Mouse (Mus musculus): Measurements from ENCODE around the gene Ccr4. TPM values are rescaled to one million over a fixed set of nuclear protein-coding genes. Genes with fewer than 3 reads are reported as not detected.

Gene Ccr4
- polyA plus RNA-seq, 1 experiment from 2014 or later: 0.08 TPM

GRCm38 (mm10) chr9:114480940-114481339 lies 23.8 kb downstream of the Ccr4 start:
- no peaks in the 10 kb centered on the region for H3K9me3 ChIP-seq (ENCODE audit: control insufficient read depth, low read length)
- no peaks in the 10 kb centered on the region for H3K36me3 ChIP-seq (ENCODE audit: control insufficient read depth, insufficient read depth, low read length)
- 88% methylated on average over 3 of the region's 3 CpGs for WGBS
- no peak overlapping the region for H3K27ac ChIP-seq (ENCODE audit: low read depth)
- no peak for DNase-seq (ENCODE audit: low spot score)
- no peak for ATAC-seq (replicated peaks; ENCODE audit: low FRiP score, low TSS enrichment, low read depth)
- no peak overlapping the region for H3K4me3 ChIP-seq (ENCODE audit: low read depth, low read length)
- no peaks in the 10 kb centered on the region for H3K4me1 ChIP-seq (replicated peaks; ENCODE audit: control insufficient read depth, insufficient read depth, low read length)
- H3K9ac ChIP-seq (ENCODE audit: low read length): no peak overlapping the region
- H3K27me3 ChIP-seq (replicated peaks; ENCODE audit: control insufficient read depth, insufficient read depth, low read length): no peaks in the 10 kb centered on the region
- H3K4me2 ChIP-seq (ENCODE audit: low read length): no peak overlapping the region

GRCm38 (mm10) chr9:114477019-114477418 lies 27.7 kb downstream of the Ccr4 start:
- Histone ChIP-seq H3K27me3 (replicated peaks; ENCODE audit: control insufficient read depth, insufficient read depth, low read length) (no peaks in the 10 kb centered on the region), H3K27ac (ENCODE audit: low read depth) (no peak overlapping the region), H3K4me3 (ENCODE audit: low read depth, low read length) (no peak overlapping the region), H3K9me3 (ENCODE audit: control insufficient read depth, low read length) (no peaks in the 10 kb centered on the region), H3K4me2 (ENCODE audit: low read length) (no peak overlapping the region), H3K4me1 (replicated peaks; ENCODE audit: control insufficient read depth, insufficient read depth, low read length) (no peaks in the 10 kb centered on the region), H3K9ac (ENCODE audit: low read length) (no peak overlapping the region), H3K36me3 (ENCODE audit: control insufficient read depth, insufficient read depth, low read length) (0 out of 2 replicates have a peak, but pooled peaks cover under 1% of the 10 kb centered on the region)
- ATAC-seq (replicated peaks; ENCODE audit: low FRiP score, low TSS enrichment, low read depth) (no peak), DNase-seq (ENCODE audit: low spot score) (no peak)
- 94% methylated on average over 9 of the region's 9 CpGs for WGBS

- H3K4me1 ChIP-seq (replicated peaks; ENCODE audit: control insufficient read depth, insufficient read depth, low read length): no peaks in the 10 kb centered on the region
- H3K9ac ChIP-seq (ENCODE audit: low read length): no peak overlapping the region
- H3K27me3 ChIP-seq (replicated peaks; ENCODE audit: control insufficient read depth, insufficient read depth, low read length): no peaks in the 10 kb centered on the region
- H3K4me2 ChIP-seq (ENCODE audit: low read length): no peak overlapping the region
- peaks cover 7% of the 10 kb centered on the region; the same call in 1 of the 2 replicates for H3K36me3 ChIP-seq (ENCODE audit: control insufficient read depth, insufficient read depth, low read length)
- no peak for DNase-seq (ENCODE audit: low spot score)
- H3K27ac ChIP-seq (ENCODE audit: low read depth): no peak overlapping the region
- H3K4me3 ChIP-seq (ENCODE audit: low read depth, low read length): no peak overlapping the region
- WGBS: 75% methylated on average over 7 of the region's 7 CpGs
- no peak for ATAC-seq (replicated peaks; ENCODE audit: low FRiP score, low TSS enrichment, low read depth)
- H3K9me3 ChIP-seq (ENCODE audit: control insufficient read depth, low read length): no peaks in the 10 kb centered on the region
Observed at GRCm38 (mm10) chr9:114471892-114472291, 32.8 kb downstream of the Ccr4 start.

DNA sequence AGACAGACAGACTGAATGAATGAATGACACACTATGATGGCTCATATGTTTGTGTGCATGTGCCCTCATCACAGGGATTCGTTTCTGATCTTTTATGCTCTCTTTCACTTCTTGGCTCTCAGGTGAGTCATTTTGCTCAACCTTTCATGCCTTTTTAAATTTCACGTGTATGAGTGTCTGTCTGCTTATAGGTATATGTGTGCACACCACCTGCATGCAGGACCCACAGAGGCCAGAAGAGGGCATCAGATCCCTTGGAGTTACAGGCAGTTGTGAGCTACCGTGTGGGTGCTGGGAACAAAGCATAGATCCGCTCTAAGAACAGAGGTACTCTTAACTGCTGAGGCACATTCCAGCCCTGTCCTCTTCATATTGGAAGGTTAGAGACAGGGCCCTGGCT lies 36.0 kb downstream of the Ccr4 start:
- H3K4me2 ChIP-seq (ENCODE audit: low read length): no peak overlapping the region
- no peak overlapping the region for H3K4me3 ChIP-seq (ENCODE audit: low read depth, low read length)
- no peaks in the 10 kb centered on the region for H3K9me3 ChIP-seq (ENCODE audit: control insufficient read depth, low read length)
- H3K27me3 ChIP-seq (replicated peaks; ENCODE audit: control insufficient read depth, insufficient read depth, low read length): no peaks in the 10 kb centered on the region
- no peak for DNase-seq (ENCODE audit: low spot score)
- H3K4me1 ChIP-seq (replicated peaks; ENCODE audit: control insufficient read depth, insufficient read depth, low read length): no peaks in the 10 kb centered on the region
- 95% methylated on average over 4 of the region's 4 CpGs for WGBS
- peaks cover 22% of the 10 kb centered on the region for H3K36me3 ChIP-seq (ENCODE audit: control insufficient read depth, insufficient read depth, low read length)
- H3K9ac ChIP-seq (ENCODE audit: low read length): no peak overlapping the region
- ATAC-seq (replicated peaks; ENCODE audit: low FRiP score, low TSS enrichment, low read depth): no peak
- H3K27ac ChIP-seq (ENCODE audit: low read depth): no peak overlapping the region

- no peak overlapping the region for H3K4me2 ChIP-seq (ENCODE audit: low read length)
- no peaks in the 10 kb centered on the region for H3K27me3 ChIP-seq (replicated peaks; ENCODE audit: control insufficient read depth, insufficient read depth, low read length)
- DNase-seq (ENCODE audit: low spot score): no peak
- H3K9me3 ChIP-seq (ENCODE audit: control insufficient read depth, low read length): no peaks in the 10 kb centered on the region
- no peak overlapping the region for H3K4me3 ChIP-seq (ENCODE audit: low read depth, low read length)
- H3K36me3 ChIP-seq (ENCODE audit: control insufficient read depth, insufficient read depth, low read length): peaks cover 22% of the 10 kb centered on the region
- no peak overlapping the region for H3K9ac ChIP-seq (ENCODE audit: low read length)
- ATAC-seq (replicated peaks; ENCODE audit: low FRiP score, low TSS enrichment, low read depth): no peak
- H3K4me1 ChIP-seq (replicated peaks; ENCODE audit: control insufficient read depth, insufficient read depth, low read length): no peaks in the 10 kb centered on the region
- H3K27ac ChIP-seq (ENCODE audit: low read depth): no peak overlapping the region
- 74% methylated on average over 5 of the region's 5 CpGs for WGBS
Observed at GRCm38 (mm10) chr9:114468217-114468616, 36.5 kb downstream of the Ccr4 start.

GRCm38 (mm10) chr9:114466871-114467270 lies 37.8 kb downstream of the Ccr4 start:
- Histone ChIP-seq H3K27ac (ENCODE audit: low read depth) (no peak overlapping the region), H3K9me3 (ENCODE audit: control insufficient read depth, low read length) (no peaks in the 10 kb centered on the region), H3K4me1 (replicated peaks; ENCODE audit: control insufficient read depth, insufficient read depth, low read length) (no peaks in the 10 kb centered on the region), H3K27me3 (replicated peaks; ENCODE audit: control insufficient read depth, insufficient read depth, low read length) (no peaks in the 10 kb centered on the region), H3K9ac (ENCODE audit: low read length) (no peak overlapping the region), H3K36me3 (ENCODE audit: control insufficient read depth, insufficient read depth, low read length) (peaks cover 19% of the 10 kb centered on the region), H3K4me3 (ENCODE audit: low read depth, low read length) (no peak overlapping the region), H3K4me2 (ENCODE audit: low read length) (no peak overlapping the region)
- ATAC-seq (replicated peaks; ENCODE audit: low FRiP score, low TSS enrichment, low read depth) (no peak), DNase-seq (ENCODE audit: low spot score) (no peak)
- WGBS: 75% methylated on average over 7 of the region's 7 CpGs

DNA sequence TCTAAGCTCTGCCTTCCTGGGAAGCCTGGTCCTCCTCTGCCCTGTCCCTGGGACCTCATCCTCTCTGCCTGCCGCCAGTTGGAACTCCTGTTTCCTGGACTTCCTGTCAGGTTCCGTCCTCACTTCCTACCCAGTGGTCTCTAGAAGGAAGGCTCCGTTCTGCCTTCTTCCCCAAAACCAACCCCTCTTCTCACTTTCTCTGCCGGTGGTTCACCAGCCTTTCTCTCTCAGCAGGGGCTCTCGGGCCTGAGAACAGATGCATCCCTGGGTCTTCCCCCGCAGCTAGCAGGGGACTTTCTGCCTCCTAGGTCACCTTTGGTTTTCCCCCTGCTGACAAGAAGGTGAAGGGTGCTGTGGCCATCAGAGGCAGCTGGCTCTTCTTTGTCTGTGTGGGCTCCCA lies 39.3 kb downstream of the Ccr4 start:
- no peak overlapping the region for H3K27ac ChIP-seq (ENCODE audit: low read depth)
- H3K4me3 ChIP-seq (ENCODE audit: low read depth, low read length): no peak overlapping the region
- H3K27me3 ChIP-seq (replicated peaks; ENCODE audit: control insufficient read depth, insufficient read depth, low read length): no peaks in the 10 kb centered on the region
- no peak for ATAC-seq (replicated peaks; ENCODE audit: low FRiP score, low TSS enrichment, low read depth)
- no peak for DNase-seq (ENCODE audit: low spot score)
- no peaks in the 10 kb centered on the region for H3K9me3 ChIP-seq (ENCODE audit: control insufficient read depth, low read length)
- peaks cover 27% of the 10 kb centered on the region for H3K36me3 ChIP-seq (ENCODE audit: control insufficient read depth, insufficient read depth, low read length)
- no peak overlapping the region for H3K9ac ChIP-seq (ENCODE audit: low read length)
- H3K4me1 ChIP-seq (replicated peaks; ENCODE audit: control insufficient read depth, insufficient read depth, low read length): no peaks in the 10 kb centered on the region
- no peak overlapping the region for H3K4me2 ChIP-seq (ENCODE audit: low read length)
- WGBS: 71% methylated on average over 6 of the region's 6 CpGs

DNA sequence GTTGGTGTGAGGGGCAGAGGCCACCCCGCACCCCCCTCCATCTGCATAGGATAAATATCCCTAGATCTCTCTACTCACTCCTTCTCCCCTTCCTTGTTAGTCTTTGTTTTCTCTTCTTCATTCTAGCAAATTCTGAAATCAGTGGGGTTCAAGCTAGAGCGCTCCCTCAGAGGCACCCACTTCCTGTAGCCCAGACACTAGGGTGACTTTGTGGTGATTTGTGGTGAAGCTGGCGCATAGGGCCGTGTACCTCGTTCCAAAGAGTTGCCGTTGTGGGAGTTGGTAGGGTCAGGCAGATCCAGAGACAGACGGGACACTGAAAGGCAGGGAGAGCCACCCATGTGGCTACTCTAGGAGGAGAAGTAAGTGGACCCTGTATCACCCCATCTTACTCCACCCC lies 42.1 kb downstream of the Ccr4 start:
- 88% methylated on average over 7 of the region's 7 CpGs for WGBS
- no peak for DNase-seq (ENCODE audit: low spot score)
- no peak for ATAC-seq (replicated peaks; ENCODE audit: low FRiP score, low TSS enrichment, low read depth)
- no peak overlapping the region for H3K27ac ChIP-seq (ENCODE audit: low read depth)
- H3K4me1 ChIP-seq (replicated peaks; ENCODE audit: control insufficient read depth, insufficient read depth, low read length): no peaks in the 10 kb centered on the region
- H3K27me3 ChIP-seq (replicated peaks; ENCODE audit: control insufficient read depth, insufficient read depth, low read length): no peaks in the 10 kb centered on the region
- H3K36me3 ChIP-seq (ENCODE audit: control insufficient read depth, insufficient read depth, low read length): peaks cover 36% of the 10 kb centered on the region
- no peak overlapping the region for H3K9ac ChIP-seq (ENCODE audit: low read length)
- no peak overlapping the region for H3K4me2 ChIP-seq (ENCODE audit: low read length)
- no peak overlapping the region for H3K4me3 ChIP-seq (ENCODE audit: low read depth, low read length)
- no peaks in the 10 kb centered on the region for H3K9me3 ChIP-seq (ENCODE audit: control insufficient read depth, low read length)

DNA sequence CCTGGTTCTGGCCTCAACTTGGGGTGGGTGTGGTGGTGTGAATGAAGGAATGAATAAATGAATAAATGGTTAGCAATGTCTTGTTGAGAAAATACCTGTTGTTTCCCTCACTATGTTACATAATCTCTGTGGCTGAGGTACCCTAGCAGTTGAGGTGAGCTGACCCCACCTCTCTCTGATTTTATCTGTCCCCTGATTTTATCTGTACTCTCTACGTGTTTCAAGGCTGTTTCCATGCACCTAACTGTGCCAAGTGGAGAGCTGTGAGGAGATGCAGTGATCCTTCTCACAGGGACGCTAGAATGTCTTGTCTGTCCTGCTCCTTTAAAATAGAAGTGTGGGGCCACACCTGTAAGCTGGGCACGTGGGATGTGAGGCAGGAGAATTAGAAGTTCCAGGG lies 46.3 kb downstream of the Ccr4 start:
- DNase-seq (ENCODE audit: low spot score) (no peak), ATAC-seq (replicated peaks; ENCODE audit: low FRiP score, low TSS enrichment, low read depth) (no peak)
- H3K9ac ChIP-seq (ENCODE audit: low read length): no peak overlapping the region
- peaks cover 37% of the 10 kb centered on the region; the same call in 1 of the 2 replicates for H3K36me3 ChIP-seq (ENCODE audit: control insufficient read depth, insufficient read depth, low read length)
- H3K4me2 ChIP-seq (ENCODE audit: low read length): no peak overlapping the region
- H3K9me3 ChIP-seq (ENCODE audit: control insufficient read depth, low read length): no peaks in the 10 kb centered on the region
- no peak overlapping the region for H3K27ac ChIP-seq (ENCODE audit: low read depth)
- no peaks in the 10 kb centered on the region for H3K4me1 ChIP-seq (replicated peaks; ENCODE audit: control insufficient read depth, insufficient read depth, low read length)
- H3K27me3 ChIP-seq (replicated peaks; ENCODE audit: control insufficient read depth, insufficient read depth, low read length): no peaks in the 10 kb centered on the region
- no peak overlapping the region for H3K4me3 ChIP-seq (ENCODE audit: low read depth, low read length)
- 81% methylated on average over 3 of the region's 3 CpGs for WGBS
